Mouse (Mus musculus) heart, postnatal 36 days (tissue): ENCODE results near the gene Vdr. TPM values are rescaled to one million over a fixed set of nuclear protein-coding genes. Genes with fewer than 3 reads are reported as not detected.
"Not testable (repeated sequence)": the region's sequence is repeated elsewhere in the genome, so short reads cannot be mapped to it uniquely, and the experiment has no call there.

Experiments
- DNase-seq, 2 experiments: peaks; one replicate each; pipeline ENCODE4 v3.0.0; 2021 to 2022
- intact Hi-C: fragments of 180-260 bp; cut with DNase I; formaldehyde crosslinking; loops from one replicate; pipeline ENCODE4 v1.15.1; 2025
- total RNA-seq, 2 experiments: library from RNA; stranded (reverse); gene quantifications; 2 replicates each; pipeline ENCODE4 v1.2.3; 2021

Vdr gene
- total RNA-seq, 2 experiments from 2014 or later, result 1.6 to 1.7 TPM

- intact Hi-C loops, result no loop called here
- peak in 1 of 2 experiments; percentile 24 for DNase-seq
Measured at GRCm38 (mm10) chr15:97890017-97890416, 20.4 kb downstream of the Vdr start.

- intact Hi-C loops, result no loop called here
- DNase-seq, result no peak
Measured at GRCm38 (mm10) chr15:97887541-97888016, 22.9 kb downstream of the Vdr start.

- DNase-seq, result no peak
- intact Hi-C loops, result no loop called here
Measured at GRCm38 (mm10) chr15:97881423-97881822, 29.0 kb downstream of the Vdr start.

GRCm38 (mm10) chr15:97880441-97880840 lies 30.0 kb downstream of the Vdr start:
- intact Hi-C loops, result no loop called here
- DNase-seq, result no peak

- intact Hi-C loops, result no loop called here
- DNase-seq, result peak in 1 of 2 experiments; percentile 34
Measured at GRCm38 (mm10) chr15:97878696-97879328, 31.6 kb downstream of the Vdr start.

- intact Hi-C loops, result no loop called here
Measured at GRCm38 (mm10) chr15:97875784-97876183, 34.6 kb downstream of the Vdr start.

GRCm38 (mm10) chr15:97873717-97874116 lies 36.7 kb downstream of the Vdr start:
- no peak for DNase-seq
- intact Hi-C loops, result no loop called here

More at GRCm38 (mm10) chr15:97875784-97876183, 34.6 kb downstream of the Vdr start:
- DNase-seq, result no peak

- intact Hi-C loops, result no loop called here
- no peak for DNase-seq
Measured at GRCm38 (mm10) chr15:97872161-97872560, 38.3 kb downstream of the Vdr start.

- DNase-seq, result no peak
- intact Hi-C loops, result loop anchor here (2.0 kb wide), 1 partner anchor 81 kb away; no protein-coding TSS in a partner anchor
Measured at GRCm38 (mm10) chr15:97871055-97872030, 39.1 kb downstream of the Vdr start.

GRCm38 (mm10) chr15:97870116-97870515 lies 40.3 kb downstream of the Vdr start:
- intact Hi-C loops, result loop anchor here (2.0 kb wide), 1 partner anchor 83 kb away; no protein-coding TSS in a partner anchor
- not testable (repeated sequence) for DNase-seq

- DNase-seq, result no peak
- intact Hi-C loops, result no loop called here
Measured at GRCm38 (mm10) chr15:97868985-97869384, 41.4 kb downstream of the Vdr start.

GRCm38 (mm10) chr15:97865988-97866387 lies 44.4 kb downstream of the Vdr start:
- DNase-seq, result no peak
- intact Hi-C loops, result no loop called here

GRCm38 (mm10) chr15:97865175-97865574 lies 45.3 kb downstream of the Vdr start:
- DNase-seq, result no peak
- intact Hi-C loops, result no loop called here

- intact Hi-C loops, result no loop called here
- no peak for DNase-seq
Measured at GRCm38 (mm10) chr15:97864361-97865045, 45.9 kb downstream of the Vdr start.

GRCm38 (mm10) chr15:97863494-97863881 lies 46.9 kb downstream of the Vdr start:
- DNase-seq, result no peak
- intact Hi-C loops, result no loop called here

GRCm38 (mm10) chr15:97862881-97863493 lies 47.4 kb downstream of the Vdr start:
- intact Hi-C loops, result no loop called here
- no peak for DNase-seq

- DNase-seq, result no peak
- intact Hi-C loops, result no loop called here
Measured at GRCm38 (mm10) chr15:97860353-97860752, 50.1 kb downstream of the Vdr start.

- no peak for DNase-seq
- intact Hi-C loops, result no loop called here
Measured at GRCm38 (mm10) chr15:97858431-97858830, 52.0 kb downstream of the Vdr start.

- intact Hi-C loops, result loop anchor here (2.0 kb wide), 1 partner anchor 98 kb away; no protein-coding TSS in a partner anchor
Measured at GRCm38 (mm10) chr15:97854551-97854950, 55.9 kb downstream of the Vdr start.

GRCm38 (mm10) chr15:97854059-97854458 lies 56.4 kb downstream of the Vdr start:
- DNase-seq, result no peak
- intact Hi-C loops, result loop anchor here (2.0 kb wide), 1 partner anchor 99 kb away; no protein-coding TSS in a partner anchor

More at GRCm38 (mm10) chr15:97854551-97854950, 55.9 kb downstream of the Vdr start:
- DNase-seq, result no peak
